Mouse (Mus musculus) cortical plate, adult 2 months (tissue): ENCODE measurements at regions not wholly inside any gene's neighbourhood (a gene's known extent, or its start where the extent isn't known, plus 50 kb on each side); places are given as distances from the start of the nearest gene placed in this dataset.

Source experiments
- CTCF ChIP-seq: fragments of 200-500 bp; IDR thresholded peaks from 2 replicates; pipeline ENCODE4 v1.5.1; 2011; ENCODE audit warnings: mild to moderate bottlenecking, control low read depth, low read length; ENCODE audit not compliant: insufficient read depth; ENCODE audit errors: extremely low read depth
- POLR2A ChIP-seq: fragments of 200-500 bp; IDR thresholded peaks from 2 replicates; pipeline ENCODE4 v1.6.1; 2011; ENCODE audit warnings: mild to moderate bottlenecking, low read length, control low read depth; ENCODE audit not compliant: insufficient read depth; ENCODE audit errors: extremely low read depth

DNA sequence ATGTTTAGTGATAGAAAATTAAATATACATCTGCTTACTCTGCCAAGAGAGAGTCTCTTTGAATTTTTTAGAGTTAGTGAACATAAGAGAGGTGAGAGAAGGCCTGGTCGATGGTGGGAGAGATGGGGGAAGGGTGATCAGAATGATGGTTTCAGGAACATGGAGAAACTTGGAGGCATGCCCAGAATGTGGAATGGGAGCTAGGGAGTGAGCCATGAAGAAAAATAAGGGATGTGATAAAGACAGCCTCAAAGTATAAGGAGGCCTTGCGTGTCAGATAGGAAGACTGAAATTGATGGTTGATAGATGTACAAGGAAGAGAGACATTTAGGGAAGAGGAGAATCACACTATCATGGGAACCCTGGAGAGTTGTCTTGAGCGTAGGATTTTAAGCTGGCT is 354.6 kb downstream of the Osr1 start:
- TF ChIP-seq POLR2A (no peak), CTCF (no peak)
